Mouse (Mus musculus) MEL-GATA-1-ER (cell line): ENCODE measurements around the gene Fmnl3.

ENCODE experiments used
- DNase-seq: peaks from one replicate; pipeline ENCODE4 v3.0.0-alpha.2; 2012; ENCODE audit warnings: low read depth; ENCODE audit errors: extremely low read depth

Fmnl3 gene

GRCm38 (mm10) chr15:99317267-99317651 is 53.0 kb downstream of the Fmnl3 start:
- DNase-seq: no peak

DNA sequence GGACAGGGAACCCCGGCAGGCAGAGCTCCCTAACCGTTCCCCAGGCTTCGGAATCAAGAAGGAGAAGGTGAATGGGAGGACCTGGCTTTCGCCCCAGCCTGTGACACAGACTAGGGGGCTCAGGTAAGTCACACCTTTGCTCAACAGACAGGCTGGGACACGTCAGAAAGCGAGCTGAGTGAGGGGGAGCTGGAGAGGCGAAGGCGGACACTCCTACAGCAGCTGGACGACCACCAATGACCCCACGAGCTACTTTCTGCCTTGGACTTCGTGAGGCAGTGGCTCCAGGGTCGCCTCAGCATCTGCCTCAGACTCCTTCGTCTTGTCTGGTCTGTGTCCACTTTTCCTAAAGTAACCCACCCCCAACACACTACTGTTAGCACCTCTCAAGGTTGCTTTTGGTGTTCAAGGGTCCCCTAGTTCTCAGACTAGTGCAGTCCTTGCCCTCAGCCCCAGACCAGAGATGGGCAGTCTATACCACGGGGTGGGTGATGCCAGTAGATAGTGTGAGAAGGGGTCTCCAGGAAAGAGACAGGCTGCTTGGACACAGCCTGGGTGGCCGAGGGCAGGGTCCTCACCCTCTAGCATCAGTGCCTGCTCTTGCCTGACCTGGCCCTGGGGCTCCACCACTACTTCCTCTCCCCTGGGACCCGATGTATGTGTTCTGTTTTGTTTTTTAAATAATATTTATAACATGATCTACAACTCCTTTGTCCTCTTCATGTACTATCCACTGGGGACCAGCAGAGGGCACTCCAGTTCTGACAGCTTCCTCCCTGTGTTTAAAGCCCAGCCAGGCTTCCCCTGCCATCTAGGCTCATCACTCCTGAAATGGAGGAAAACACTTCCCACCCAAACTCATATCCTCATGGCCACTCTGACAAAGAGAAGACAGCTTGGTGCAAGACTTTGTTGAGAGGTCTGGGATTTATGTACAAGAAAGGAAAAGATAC is 53.7 kb downstream of the Fmnl3 start:
- DNase-seq: peak; percentile 56

GRCm38 (mm10) chr15:99314891-99315290 is 55.4 kb downstream of the Fmnl3 start:
- DNase-seq: no peak

GRCm38 (mm10) chr15:99310617-99311016 is 59.7 kb downstream of the Fmnl3 start:
- DNase-seq: no peak

DNA sequence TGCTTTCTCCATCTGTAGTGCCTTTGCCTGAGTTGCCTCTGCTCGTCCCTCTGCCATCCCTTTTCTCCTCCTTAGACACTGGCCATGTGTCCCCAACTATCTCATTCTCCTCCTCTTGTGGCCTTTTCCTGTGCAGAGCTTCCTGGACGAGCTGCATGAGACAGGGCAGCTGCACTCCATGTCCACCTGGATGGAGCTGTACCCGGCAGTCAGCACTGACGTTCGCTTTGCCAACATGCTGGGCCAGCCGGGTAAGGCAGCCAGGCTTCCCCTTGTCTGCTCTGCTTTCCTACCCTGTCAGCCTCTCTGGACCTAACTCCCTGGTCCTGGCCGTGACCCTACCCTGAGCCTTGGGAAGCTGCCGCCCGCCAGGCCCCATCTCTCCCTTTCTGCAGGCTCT is 60.7 kb downstream of the Fmnl3 start:
- no peak for DNase-seq

DNA sequence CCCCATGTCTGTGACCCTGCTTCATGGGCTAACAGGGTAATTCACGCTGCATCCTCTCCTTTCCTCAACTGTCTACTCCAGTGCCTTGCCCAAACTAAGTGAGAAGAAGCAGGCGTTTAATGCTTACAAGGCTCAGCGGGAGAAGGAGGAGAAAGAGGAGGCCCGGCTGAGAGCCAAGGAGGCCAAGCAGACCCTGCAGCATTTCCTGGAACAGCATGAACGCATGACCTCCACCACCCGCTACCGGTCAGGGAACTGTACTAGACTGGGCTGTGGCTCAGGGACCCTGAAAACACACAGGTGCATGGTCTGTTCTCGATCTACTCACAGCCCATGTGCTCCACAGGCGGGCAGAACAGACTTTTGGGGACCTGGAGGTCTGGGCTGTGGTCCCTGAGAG is 62.8 kb downstream of the Fmnl3 start:
- no peak for DNase-seq

DNA sequence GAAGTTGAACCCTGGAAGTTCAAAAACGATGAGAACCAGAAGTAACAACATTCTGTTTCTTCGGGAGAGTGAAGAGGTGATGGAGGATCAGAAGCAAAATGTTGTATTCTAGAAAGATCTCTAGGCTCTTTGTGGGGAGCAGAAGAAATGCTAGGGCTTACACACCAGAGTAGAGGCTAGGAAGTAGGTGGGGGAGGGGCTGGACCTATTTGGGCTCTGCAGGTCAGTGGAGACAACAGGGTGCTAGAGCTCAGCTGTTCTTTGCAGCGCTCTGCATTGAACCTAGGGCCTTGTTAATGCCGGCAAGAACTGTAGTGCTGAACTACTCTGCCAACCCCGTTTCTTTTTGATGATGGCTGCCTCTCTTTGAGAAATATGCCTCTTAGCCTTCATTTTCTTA is 74.1 kb downstream of the Fmnl3 start:
- DNase-seq: no peak

DNA sequence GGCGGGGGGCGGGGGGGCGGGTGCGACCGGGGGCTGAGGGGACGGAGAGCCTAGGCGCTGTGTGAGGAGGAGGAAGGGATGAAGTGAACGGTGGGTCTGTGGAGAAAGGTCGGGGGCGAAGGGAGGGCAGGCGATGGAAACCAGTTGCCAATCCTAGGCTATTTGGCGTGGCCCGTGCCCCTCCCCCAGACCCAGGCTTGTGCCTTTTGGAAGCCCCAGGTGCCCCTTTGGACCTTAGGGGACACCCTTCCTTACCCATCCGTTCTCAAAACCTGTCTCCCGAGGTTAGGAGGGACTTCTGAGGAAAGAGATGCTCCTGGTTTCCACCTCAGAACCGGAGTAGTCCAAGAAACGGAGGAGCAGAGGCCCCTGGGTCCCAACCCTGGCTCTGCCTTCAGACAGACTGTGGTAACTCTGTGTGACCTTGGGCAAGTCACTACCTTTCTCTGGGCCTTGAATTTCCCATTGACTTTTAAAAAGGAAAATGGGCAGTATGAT is 74.7 kb downstream of the Fmnl3 start, which contains the start of gene Fam186b:
Gene Fam186b (minus strand): TSS at position 405 of the 498 bp plus-strand sequence.
- DNase-seq: no peak

GRCm38 (mm10) chr15:99294813-99295374 is 75.4 kb downstream of the Fmnl3 start, which contains the start of gene Prpf40b:
Gene Prpf40b (plus strand): TSS chr15:99295087.
- DNase-seq: peak; percentile 65

GRCm38 (mm10) chr15:99294287-99294686 is 76.0 kb downstream of the Fmnl3 start:
- DNase-seq: peak; percentile 36

DNA sequence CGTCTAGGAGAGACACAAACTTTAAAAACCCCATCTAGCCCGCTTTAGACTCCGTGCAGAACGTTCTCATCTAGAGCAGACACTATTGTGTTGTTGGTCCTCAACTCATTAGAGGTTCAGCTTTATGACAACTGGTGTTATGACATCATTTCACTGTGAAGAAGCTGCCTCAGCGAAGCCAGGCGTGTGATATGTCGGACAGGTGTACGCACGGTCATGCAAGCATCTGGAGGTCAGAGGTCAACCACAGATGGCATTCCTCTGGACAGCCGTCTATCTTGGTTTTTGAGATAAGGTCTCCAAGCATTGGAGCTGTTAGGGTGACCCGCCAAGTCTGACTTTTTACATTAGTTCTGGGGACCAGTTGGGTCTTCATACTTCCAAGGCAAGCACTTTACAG is 79.7 kb downstream of the Fmnl3 start:
- DNase-seq: no peak

DNA sequence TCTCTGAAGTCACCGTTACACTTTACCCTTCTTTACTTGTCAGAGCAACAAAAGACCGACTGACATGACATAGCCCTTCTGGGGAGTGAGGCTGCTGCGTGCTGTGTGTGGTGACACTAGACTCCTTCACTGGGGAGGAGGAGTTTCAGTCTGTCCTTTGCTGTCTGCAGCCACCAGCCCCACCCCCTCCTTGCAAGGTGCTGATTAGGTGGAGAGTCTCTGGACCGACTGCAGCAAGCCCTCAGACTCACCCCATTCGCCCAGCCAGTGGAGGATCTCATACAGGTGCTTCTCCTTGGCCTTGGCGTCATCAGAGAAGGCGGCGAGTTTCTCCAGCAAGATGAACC is 85.1 kb downstream of the Fmnl3 start:
- no peak for DNase-seq

DNA sequence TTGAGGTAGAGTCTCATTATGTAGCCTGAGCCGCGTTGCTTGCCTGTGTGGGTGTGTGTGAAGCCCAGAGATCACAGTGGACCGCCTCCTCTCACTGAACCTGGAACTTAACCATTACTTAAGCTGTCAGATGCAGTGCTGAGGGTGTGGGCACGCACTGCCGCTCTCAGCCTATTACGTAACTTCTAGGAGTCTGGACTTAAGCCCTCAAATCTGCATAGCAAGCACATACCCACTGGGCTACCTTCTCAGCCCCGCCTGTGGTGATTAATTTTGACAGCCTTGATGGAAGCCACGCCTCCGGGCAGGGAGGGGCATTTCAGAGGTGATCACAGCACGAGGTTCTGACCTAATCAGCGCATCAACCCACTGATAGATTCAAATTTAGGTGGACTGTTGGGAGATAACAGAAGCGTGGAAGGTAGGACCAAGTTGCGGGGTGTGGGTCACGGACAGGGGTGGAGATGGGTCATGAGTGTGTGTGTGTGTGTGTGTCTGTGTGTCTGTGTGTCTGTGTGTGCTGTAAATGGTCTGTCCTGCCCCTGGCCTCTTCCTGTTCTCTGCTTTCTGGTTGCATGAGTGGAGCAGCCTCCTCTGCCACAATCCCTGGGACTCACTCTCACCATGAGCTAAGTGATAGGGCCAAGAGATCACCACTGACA is 85.6 kb downstream of the Fmnl3 start:
- no peak for DNase-seq

- no peak for DNase-seq
Measured at GRCm38 (mm10) chr15:99283456-99283855, 86.8 kb downstream of the Fmnl3 start.

- no peak for DNase-seq
Measured at GRCm38 (mm10) chr15:99278271-99278670, 92.0 kb downstream of the Fmnl3 start.

- DNase-seq: no peak
Measured at GRCm38 (mm10) chr15:99276095-99276494, 94.2 kb downstream of the Fmnl3 start.
